Mouse (Mus musculus) spleen, postnatal 4 days (tissue): ENCODE measurements at regions not wholly inside any gene's neighbourhood (a gene's known extent, or its start where the extent isn't known, plus 50 kb on each side); places are given as distances from the start of the nearest gene placed in this dataset.

Experiments used
- DNase-seq, 2 experiments: peaks; one replicate each; pipeline ENCODE4 v3.0.0; 2022; ENCODE audit warnings: low spot score in 2 of 2

DNA sequence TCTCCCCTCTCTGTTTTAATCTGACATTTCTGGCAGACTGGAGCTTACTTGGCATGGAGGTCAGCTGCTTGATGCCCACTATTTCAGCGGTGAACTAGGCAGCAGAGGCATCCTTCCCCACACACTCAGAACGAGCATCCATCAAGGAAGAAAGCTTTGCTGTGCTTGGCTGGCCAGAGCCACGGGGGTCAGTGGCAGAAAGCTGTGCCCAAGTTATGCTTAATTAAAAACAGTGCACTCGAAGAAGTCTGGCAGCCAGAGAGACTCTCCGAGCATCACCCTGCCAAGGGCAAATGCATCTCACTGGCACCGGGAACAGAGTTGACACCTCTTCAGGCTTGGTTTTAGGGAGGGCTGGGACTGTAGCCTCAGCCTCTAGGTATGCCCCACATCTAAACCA is 168.3 kb downstream of the Gm45692 start:
- DNase-seq = no peak

- DNase-seq = no peak
These were observed 168.8 kb downstream of the Gm45692 start for GRCm38 (mm10) chr8:26288163-26288562.

DNA sequence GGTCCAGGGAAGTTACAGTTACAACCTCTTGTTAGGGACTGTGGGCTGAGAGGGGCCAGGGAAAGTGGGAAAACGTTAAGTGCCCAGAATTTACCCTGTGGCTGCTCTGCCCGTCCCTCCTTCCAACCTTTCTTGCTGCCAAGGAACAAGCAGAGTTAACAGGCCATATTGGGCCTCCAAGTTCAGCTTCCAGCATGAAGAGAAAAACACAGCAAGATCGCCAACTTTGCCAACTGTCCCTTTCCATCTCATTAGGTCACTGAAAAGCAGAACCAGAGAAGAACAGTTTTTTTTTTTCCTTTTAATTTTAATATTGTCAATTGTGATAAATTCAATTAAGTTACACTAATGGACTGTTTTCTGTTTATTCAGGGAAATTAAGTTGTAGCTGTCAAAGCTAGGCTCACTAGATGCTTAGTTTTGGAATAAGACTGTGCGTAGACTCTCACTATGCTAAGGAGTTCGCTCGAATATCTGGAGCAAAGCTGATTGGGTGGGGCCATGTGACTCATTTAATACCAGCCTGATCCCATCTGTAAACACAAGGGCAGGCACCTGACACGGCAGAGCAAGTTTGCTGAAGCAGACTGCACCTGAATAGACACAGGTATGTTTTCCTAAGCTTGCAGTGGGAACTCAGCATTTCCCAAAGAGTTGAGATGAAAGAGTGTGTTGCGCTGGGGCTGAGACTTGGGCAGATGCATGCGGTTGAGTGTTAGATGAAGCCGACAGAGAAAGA is 178.9 kb downstream of the Gm45692 start:
- no peak for DNase-seq

DNA sequence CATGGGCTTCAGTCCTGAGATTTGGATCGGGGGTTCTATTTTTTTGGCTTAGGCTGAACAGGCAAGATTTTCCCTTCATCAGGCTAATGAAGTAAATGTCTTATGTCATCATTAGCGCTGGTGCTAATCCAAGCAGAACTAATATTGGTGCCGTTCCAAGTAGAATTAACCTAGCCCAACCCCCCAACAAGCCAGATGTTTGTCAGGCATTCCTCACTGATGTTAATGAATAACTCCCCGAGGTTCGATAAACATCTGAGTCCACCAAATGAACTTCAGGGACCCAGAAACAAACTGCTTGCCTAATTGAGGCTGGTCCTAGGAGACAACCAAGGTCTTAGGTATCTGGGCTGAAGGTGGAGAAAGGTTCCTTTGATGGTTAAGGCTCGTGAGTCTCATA is 180.9 kb downstream of the Gm45692 start:
- no peak for DNase-seq

GRCm38 (mm10) chr8:26301961-26302360 is 182.6 kb downstream of the Gm45692 start:
- DNase-seq = no peak

GRCm38 (mm10) chr8:26304566-26304965 is 185.2 kb downstream of the Gm45692 start:
- DNase-seq = no peak

GRCm38 (mm10) chr8:26305061-26305879 is 185.9 kb downstream of the Gm45692 start:
- DNase-seq = no peak

- no peak for DNase-seq
These were observed 188.8 kb downstream of the Gm45692 start for GRCm38 (mm10) chr8:26308121-26308641.

- DNase-seq = no peak
These were observed 190.4 kb downstream of the Gm45692 start for GRCm38 (mm10) chr8:26309764-26310163.

- DNase-seq = no peak
These were observed 204.4 kb downstream of the Gm45692 start for GRCm38 (mm10) chr8:26323606-26324350.

- DNase-seq = no peak
These were observed 205.3 kb downstream of the Gm45692 start for GRCm38 (mm10) chr8:26324606-26325005.

DNA sequence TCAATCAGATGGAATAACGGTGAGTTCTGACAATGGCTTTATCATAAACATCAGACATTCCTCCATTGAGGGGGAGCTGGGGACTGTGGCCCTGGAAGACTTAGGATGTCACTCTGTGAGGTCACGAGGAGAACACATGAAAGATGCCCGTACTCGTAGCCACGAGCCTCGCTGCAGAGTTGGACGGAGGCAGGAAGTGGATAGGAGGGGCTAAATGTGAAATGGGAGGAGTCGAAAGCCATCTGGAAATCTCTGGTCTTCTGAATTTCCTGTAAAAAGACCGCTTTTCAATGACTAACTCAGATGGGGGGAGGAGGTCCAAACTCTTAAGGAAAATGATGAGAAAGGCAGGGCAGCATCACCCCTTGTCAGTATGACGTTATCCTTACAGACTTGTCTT is 210.5 kb downstream of the Gm45692 start:
- DNase-seq = no peak

DNA sequence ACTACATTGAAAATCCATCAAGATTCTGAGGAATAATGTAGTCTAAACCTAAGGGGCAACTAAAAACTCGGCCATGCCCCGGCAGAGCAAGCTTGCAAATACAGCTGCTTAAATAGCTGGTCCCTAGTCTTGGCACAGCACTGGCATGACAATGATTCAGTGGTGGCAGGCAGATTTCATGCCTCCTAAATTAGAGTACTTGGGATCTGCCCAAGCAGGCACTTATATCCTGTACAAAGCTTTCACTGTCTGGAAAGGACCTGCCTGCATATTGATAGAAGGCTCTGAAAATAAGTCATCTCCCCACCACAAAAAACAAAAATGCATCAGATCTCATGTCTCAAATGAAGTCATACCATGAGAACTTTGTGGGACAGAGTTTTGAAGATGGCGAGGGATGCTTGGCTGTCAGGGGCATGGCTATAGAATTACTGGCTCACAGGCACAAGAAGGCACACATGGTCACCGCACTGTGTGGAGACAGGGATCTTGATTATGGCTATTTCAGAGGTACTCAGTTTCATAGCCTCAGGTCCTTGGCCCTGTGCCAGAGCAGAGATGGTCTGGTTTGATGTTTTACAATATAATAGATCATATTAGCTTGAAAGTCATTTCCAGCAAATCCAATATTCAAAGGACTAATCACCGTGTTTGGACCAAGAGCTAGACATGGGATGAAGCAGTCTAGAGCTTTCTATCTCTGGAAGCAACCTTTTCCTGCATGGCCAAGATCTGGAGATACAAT is 217.7 kb downstream of the Gm45692 start:
- no peak for DNase-seq

GRCm38 (mm10) chr8:26345078-26345477 is 225.7 kb downstream of the Gm45692 start:
- peak; percentile 33 to 84 for DNase-seq

- no peak for DNase-seq
These were observed 229.9 kb downstream of the Gm45692 start for GRCm38 (mm10) chr8:26349231-26349630.

- peak in 1 of 2 experiments; percentile 7 for DNase-seq
These were observed 230.5 kb downstream of the Gm45692 start for GRCm38 (mm10) chr8:26349854-26350253.

- peak in 1 of 2 experiments; percentile 23 for DNase-seq
These were observed 231.3 kb downstream of the Gm45692 start for GRCm38 (mm10) chr8:26350616-26351015.

DNA sequence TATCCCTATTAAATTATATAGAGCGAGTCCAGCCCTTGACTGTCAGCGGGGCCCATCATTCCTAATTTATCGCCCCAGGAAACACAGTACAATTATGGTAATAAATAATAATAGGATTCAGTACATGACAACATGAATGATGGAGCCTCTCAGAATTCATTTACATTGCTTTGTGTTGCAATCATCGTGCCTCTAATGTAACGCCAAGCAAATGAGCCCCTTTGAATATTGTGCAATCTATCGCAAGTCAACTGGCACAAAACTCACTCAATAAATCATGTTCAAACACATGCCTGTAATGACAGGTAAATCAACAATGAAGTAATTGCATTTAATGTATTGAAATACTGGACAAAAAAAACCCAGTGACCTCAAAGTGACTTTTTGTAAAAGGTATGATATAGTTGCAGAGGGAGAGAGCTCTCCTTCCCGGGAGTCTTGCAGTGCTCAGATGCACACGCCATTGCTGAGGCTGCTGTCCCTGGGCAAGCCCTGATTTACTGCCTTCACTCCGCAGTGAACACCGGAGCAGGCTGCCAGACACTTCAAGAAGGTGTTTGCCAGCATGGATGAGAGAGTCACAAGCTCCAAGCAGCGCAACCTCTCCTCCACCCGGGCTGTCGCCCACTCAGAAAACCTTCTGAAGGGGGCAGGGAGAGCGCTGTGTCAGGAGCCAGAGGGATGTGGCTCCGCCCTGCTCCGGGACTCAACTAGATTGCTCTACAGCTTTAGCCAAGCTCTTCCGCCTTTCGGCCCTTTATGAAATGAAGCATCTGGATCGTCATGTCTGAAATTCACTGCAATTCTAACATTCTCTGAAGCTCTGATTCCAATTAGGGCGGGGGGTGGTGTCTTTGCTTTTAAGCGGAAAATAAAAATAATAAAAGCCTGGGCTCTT is 232.6 kb downstream of the Gm45692 start:
- no peak for DNase-seq

- DNase-seq = no peak
These were observed 233.2 kb downstream of the Gm45692 start for GRCm38 (mm10) chr8:26352541-26353010.

DNA sequence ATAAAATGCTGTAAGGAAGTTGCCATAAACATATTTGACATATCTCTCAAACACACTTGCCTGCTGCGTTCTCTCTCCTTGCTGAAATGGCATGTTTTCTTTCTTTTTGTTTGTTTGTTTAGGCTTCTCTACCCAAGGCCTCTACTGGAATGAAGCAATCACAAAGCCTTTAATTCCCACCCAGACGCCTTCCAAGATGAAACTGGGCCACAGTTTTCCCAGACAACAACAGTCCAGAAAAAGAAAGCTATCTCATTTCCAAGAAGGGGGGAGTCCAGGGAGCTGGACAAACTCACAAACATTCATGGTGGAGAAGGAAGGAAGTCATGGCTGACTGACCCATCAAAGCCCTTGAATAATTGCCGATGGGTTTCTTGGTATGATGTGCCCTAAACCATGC is 234.1 kb downstream of the Gm45692 start:
- DNase-seq = no peak
